In the genomic region with DNA sequence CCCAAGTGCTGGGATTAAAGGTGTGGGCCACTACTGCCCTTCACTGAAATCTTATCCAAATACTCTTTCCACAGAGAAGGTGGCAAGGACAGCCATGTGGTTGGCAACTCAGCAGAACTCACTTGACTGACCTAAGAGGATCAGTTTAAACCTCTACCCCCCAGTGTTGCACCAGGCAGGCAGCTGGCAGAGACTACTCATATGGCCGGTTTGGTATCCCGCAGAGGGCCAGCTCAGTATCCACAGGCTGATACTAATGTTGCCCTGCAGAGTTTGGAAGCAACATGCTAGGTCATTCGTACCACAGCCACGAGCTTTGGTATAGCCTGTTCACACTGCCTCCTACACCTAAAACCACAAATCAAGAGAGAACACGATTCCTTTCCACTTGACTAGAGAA, we compare ENCODE assay signal across 25 mouse cellular contexts. TPM values are rescaled to one million over a fixed set of nuclear protein-coding genes. Genes with fewer than 3 reads are reported as not detected.
DNase-seq lines count a peak whose midpoint lies in the region; ATAC-seq lines count a peak whose summit lies in the region.
"Had no signal": no experiment of that assay in that cellular context is flagged by ENCODE, and none has a peak within 500 bp of the region (broad histone marks: within the 10 kb centered on the region; RNA-seq: fewer than 3 reads in every experiment).

No protein-coding gene starts in this region.

- peaks cover 46% of the 10 kb centered on the region for H3K27me3 ChIP-seq in forebrain, embryonic 11.5 days (ENCODE audit: control insufficient read depth, insufficient read depth, low read length)
- peaks cover 62% of the 10 kb centered on the region for H3K27me3 ChIP-seq in forebrain, embryonic 12.5 days
- peaks cover 76% of the 10 kb centered on the region for H3K27me3 ChIP-seq in midbrain, embryonic 10.5 days (ENCODE audit: low read depth, poor library complexity, severe bottlenecking)
- peaks cover 67% of the 10 kb centered on the region for H3K27me3 ChIP-seq in midbrain, embryonic 13.5 days
- H3K27me3 ChIP-seq: CH12.LX had no signal

- no peak overlapping the region for H3K4me2 ChIP-seq in forebrain, embryonic 11.5 days (ENCODE audit: low read depth, low read length, severe bottlenecking)
- no peak overlapping the region for H3K4me2 ChIP-seq in forebrain, embryonic 12.5 days
- no peak overlapping the region for H3K4me2 ChIP-seq in midbrain, embryonic 13.5 days (replicated peaks)
- H3K4me2 ChIP-seq: heart, embryonic 11.5 days; hindbrain, embryonic 13.5 days; limb, embryonic 15.5 days; midbrain, embryonic 15.5 days; neural tube, embryonic 15.5 days had no signal

- DNase-seq in forebrain, embryonic 11.5 days (ENCODE audit: low spot score): peak; percentile 39
- peak; percentile 9 for DNase-seq in midbrain, embryonic 10.5 days (ENCODE audit: low spot score)
- peak; percentile 66 for DNase-seq in brain, adult 2 months (ENCODE audit: low read depth, low spot score)
- DNase-seq in cerebellum, postnatal 10 days: peak; percentile 43 to 69
- no peak for DNase-seq in yolk sac, embryonic 10.5 days (ENCODE audit: low spot score)
- no peak for DNase-seq in kidney, postnatal 4 days
- DNase-seq: adrenal gland, postnatal 14 days; gastrocnemius, postnatal 36 days; heart, postnatal 14 days; kidney, adult 8-10 months; kidney, postnatal 25 days; lung, postnatal 10 days; spleen, adult 18-20 months; thymus, adult 2 months had no signal

- no peaks in the 10 kb centered on the region for H3K36me3 ChIP-seq in forebrain, embryonic 11.5 days (ENCODE audit: control insufficient read depth, insufficient read depth, low read length)
- no peaks in the 10 kb centered on the region for H3K36me3 ChIP-seq in forebrain, embryonic 12.5 days (replicated peaks)
- H3K36me3 ChIP-seq in midbrain, embryonic 10.5 days: no peaks in the 10 kb centered on the region
- H3K36me3 ChIP-seq in midbrain, embryonic 13.5 days: no peaks in the 10 kb centered on the region
- H3K36me3 ChIP-seq: hindbrain, embryonic 13.5 days; limb, embryonic 15.5 days; midbrain, embryonic 15.5 days; neural tube, embryonic 15.5 days had no signal

- no peak for ATAC-seq in forebrain, embryonic 11.5 days (replicated peaks; ENCODE audit: low FRiP score)
- ATAC-seq in forebrain, embryonic 12.5 days (ENCODE audit: low FRiP score): no peak
- ATAC-seq in midbrain, embryonic 13.5 days: no peak
- ATAC-seq: forebrain, embryonic 16.5 days; midbrain, embryonic 15.5 days had no signal

- WGBS in forebrain, embryonic 11.5 days: 75% methylated on average over 5 of the region's 5 CpGs
- WGBS in forebrain, embryonic 12.5 days: 81% methylated on average over 5 of the region's 5 CpGs
- WGBS in midbrain, embryonic 10.5 days: 75% methylated on average over 5 of the region's 5 CpGs
- 84% methylated on average over 5 of the region's 5 CpGs for WGBS in midbrain, embryonic 13.5 days

- H3K4me1 ChIP-seq in forebrain, embryonic 11.5 days (replicated peaks; ENCODE audit: control insufficient read depth, insufficient read depth, low read length): peaks cover 13% of the 10 kb centered on the region; the same call in 1 of the 2 replicates
- peaks cover 25% of the 10 kb centered on the region for H3K4me1 ChIP-seq in forebrain, embryonic 12.5 days
- peaks cover 36% of the 10 kb centered on the region for H3K4me1 ChIP-seq in midbrain, embryonic 10.5 days
- H3K4me1 ChIP-seq in midbrain, embryonic 13.5 days (replicated peaks): peaks cover 32% of the 10 kb centered on the region

- no peak overlapping the region for H3K27ac ChIP-seq in forebrain, embryonic 11.5 days (ENCODE audit: low read depth, low read length)
- H3K27ac ChIP-seq in forebrain, embryonic 12.5 days: no peak overlapping the region
- H3K27ac ChIP-seq in midbrain, embryonic 10.5 days (replicated peaks): no peak overlapping the region
- H3K27ac ChIP-seq in midbrain, embryonic 13.5 days: no peak overlapping the region
- H3K27ac ChIP-seq: hindbrain, embryonic 13.5 days; limb, embryonic 15.5 days; midbrain, embryonic 15.5 days; neural tube, embryonic 15.5 days had no signal

- H3K9ac ChIP-seq in forebrain, embryonic 11.5 days (ENCODE audit: low read length): no peak overlapping the region
- no peak overlapping the region for H3K9ac ChIP-seq in forebrain, embryonic 12.5 days
- no peak overlapping the region for H3K9ac ChIP-seq in midbrain, embryonic 13.5 days (replicated peaks)
- H3K9ac ChIP-seq: hindbrain, embryonic 13.5 days; limb, embryonic 15.5 days; midbrain, embryonic 15.5 days; neural tube, embryonic 15.5 days had no signal

- H3K9me3 ChIP-seq in forebrain, embryonic 11.5 days (ENCODE audit: control insufficient read depth, low read length): no peaks in the 10 kb centered on the region
- no peaks in the 10 kb centered on the region for H3K9me3 ChIP-seq in forebrain, embryonic 12.5 days
- no peaks in the 10 kb centered on the region for H3K9me3 ChIP-seq in midbrain, embryonic 10.5 days (replicated peaks)
- H3K9me3 ChIP-seq in midbrain, embryonic 13.5 days: no peaks in the 10 kb centered on the region
- H3K9me3 ChIP-seq: hindbrain, embryonic 13.5 days; limb, embryonic 15.5 days; midbrain, embryonic 15.5 days; neural tube, embryonic 15.5 days had no signal

- no peak overlapping the region for H3K4me3 ChIP-seq in forebrain, embryonic 11.5 days (ENCODE audit: low read depth, low read length)
- no peak overlapping the region for H3K4me3 ChIP-seq in forebrain, embryonic 12.5 days (replicated peaks)
- no peak overlapping the region for H3K4me3 ChIP-seq in midbrain, embryonic 10.5 days
- no peak overlapping the region for H3K4me3 ChIP-seq in midbrain, embryonic 13.5 days (replicated peaks)
- H3K4me3 ChIP-seq: erythroblast, embryonic 14.5 days; hindbrain, embryonic 13.5 days; limb, embryonic 15.5 days; midbrain, embryonic 15.5 days; neural tube, embryonic 15.5 days had no signal

RNA-seq across cellular contexts. Expression of gene Kcnk12, which starts 3.0 kb away (rescaled TPM):
- 0.13 TPM in 1 of 2 replicates, not detected in the other for polyA plus RNA-seq in forebrain, embryonic 11.5 days (2014; fragmentation: Nextera tagmentation; extraction: Ambion mirVana)
- polyA plus RNA-seq in forebrain, embryonic 12.5 days (2016; fragmentation: Nextera tagmentation; extraction: Ambion mirVana): 0.09 and 0.26 TPM in 2 replicates
- polyA plus RNA-seq in midbrain, embryonic 10.5 days (2016; fragmentation: Nextera tagmentation; extraction: Ambion mirVana): 0.17 TPM in 2 replicates
- polyA plus RNA-seq in midbrain, embryonic 13.5 days (2015; fragmentation: Nextera tagmentation; extraction: Ambion mirVana): 0.36 and 0.45 TPM in 2 replicates
- polyA plus RNA-seq: intestine, embryonic 14.5 days; limb, embryonic 15.5 days had no signal

Comparison
In these comparisons a context has a peak if more than half of its experiments do, and no peak if none do; other contexts are left out.
1. DNase-seq: peak in forebrain, embryonic 11.5 days (single experiment), midbrain, embryonic 10.5 days (single experiment), brain, adult 2 months (single experiment) and cerebellum, postnatal 10 days (2 of 2); none in yolk sac, embryonic 10.5 days (single experiment) and kidney, postnatal 4 days (0 of 2).